Mouse (Mus musculus): ENCODE measurements around the gene Emx1.
"Not testable (repeated sequence)": the region's sequence is repeated elsewhere in the genome, so short reads cannot be mapped to it uniquely, and the experiment has no call there.

DNA sequence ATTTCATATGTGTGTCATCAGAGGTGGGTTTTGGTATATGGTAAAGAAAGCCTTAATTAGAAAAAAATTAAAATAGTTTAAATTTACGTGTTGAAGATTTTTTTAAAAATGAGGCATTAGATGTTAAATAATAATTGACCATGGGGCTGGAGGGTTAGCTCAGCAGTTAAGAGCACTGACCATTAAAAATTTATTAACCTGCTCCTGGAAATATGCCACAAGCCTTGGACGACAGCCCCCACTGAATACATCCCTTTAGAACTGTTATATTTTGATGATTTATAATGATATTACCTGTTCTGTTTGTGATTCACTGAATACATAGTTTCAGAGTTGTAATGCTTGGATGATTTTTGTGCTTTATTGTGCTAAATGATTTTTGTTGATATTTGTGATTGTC is 30.7 kb upstream of the Emx1 start:
- not testable (repeated sequence) for TF ChIP-seq CTCF, POLR2A (IDR thresholded peaks at IDR 0.05; ENCODE audit: extremely low read depth, insufficient read depth, low read length)
